Mouse (Mus musculus): ENCODE data around the gene Ociad1. TPM values are rescaled to one million over a fixed set of nuclear protein-coding genes. Genes with fewer than 3 reads are reported as not detected.

The Ociad1 gene
- polyA plus RNA-seq, 1 experiment from 2014 or later, result 163 TPM

DNA sequence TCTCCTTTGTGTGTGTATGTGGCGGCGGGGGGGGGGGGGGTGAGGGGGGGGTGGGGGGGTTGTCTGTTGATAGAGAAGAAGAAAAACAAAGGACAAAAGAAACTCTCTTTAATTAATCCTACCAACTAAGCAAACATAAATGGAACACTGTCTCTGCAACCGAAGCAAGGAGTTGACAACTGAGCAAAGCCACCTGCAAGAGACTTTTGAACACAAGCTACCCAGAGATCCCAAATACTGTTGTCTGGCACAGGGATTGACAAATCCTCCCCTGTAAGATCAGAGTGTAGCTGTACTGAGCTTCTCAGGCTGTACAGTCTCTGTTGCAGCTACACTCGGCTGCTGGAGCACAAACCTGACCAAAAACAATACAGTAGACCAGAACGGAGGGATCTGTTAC lies 28.5 kb upstream of the Ociad1 start:
- no peak overlapping the region for H3K27ac ChIP-seq
- no peaks in the 10 kb centered on the region for H3K4me1 ChIP-seq
- no peaks in the 10 kb centered on the region for H3K9me3 ChIP-seq
- no peak overlapping the region for H3K4me3 ChIP-seq
- WGBS, result 64% methylated on average over 5 of the region's 5 CpGs
- H3K36me3 ChIP-seq (replicated peaks), result no peaks in the 10 kb centered on the region
- DNase-seq (ENCODE audit: extremely low spot score, low spot score), result no peak
- no peaks in the 10 kb centered on the region for H3K27me3 ChIP-seq (ENCODE audit: poor library complexity, severe bottlenecking)

DNA sequence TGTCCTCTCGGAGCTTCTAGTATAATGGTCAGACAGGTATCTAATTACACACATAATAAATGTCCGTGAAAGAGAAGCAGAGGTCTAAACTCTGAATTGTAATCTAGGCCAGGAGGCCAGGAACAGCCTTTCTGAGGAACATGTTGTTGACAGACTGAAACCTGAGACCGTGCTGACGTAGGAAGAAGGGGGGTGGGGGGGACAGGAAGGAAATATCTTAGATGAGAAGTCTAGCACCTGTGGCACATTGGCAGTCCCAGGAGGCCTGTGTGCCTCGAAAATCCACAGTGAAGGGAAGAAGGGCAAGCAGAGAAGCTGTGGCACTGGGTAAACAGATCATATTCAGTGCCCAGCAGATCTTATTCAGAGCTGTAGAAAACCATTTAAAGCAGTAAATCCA lies 27.1 kb upstream of the Ociad1 start:
- H3K4me1 ChIP-seq, result no peaks in the 10 kb centered on the region
- no peaks in the 10 kb centered on the region for H3K36me3 ChIP-seq (replicated peaks)
- H3K27ac ChIP-seq, result no peak overlapping the region
- H3K27me3 ChIP-seq (ENCODE audit: poor library complexity, severe bottlenecking), result no peaks in the 10 kb centered on the region
- WGBS, result 68% methylated on average over 5 of the region's 5 CpGs
- no peak overlapping the region for H3K4me3 ChIP-seq
- no peaks in the 10 kb centered on the region for H3K9me3 ChIP-seq
- DNase-seq (ENCODE audit: extremely low spot score, low spot score), result no peak

DNA sequence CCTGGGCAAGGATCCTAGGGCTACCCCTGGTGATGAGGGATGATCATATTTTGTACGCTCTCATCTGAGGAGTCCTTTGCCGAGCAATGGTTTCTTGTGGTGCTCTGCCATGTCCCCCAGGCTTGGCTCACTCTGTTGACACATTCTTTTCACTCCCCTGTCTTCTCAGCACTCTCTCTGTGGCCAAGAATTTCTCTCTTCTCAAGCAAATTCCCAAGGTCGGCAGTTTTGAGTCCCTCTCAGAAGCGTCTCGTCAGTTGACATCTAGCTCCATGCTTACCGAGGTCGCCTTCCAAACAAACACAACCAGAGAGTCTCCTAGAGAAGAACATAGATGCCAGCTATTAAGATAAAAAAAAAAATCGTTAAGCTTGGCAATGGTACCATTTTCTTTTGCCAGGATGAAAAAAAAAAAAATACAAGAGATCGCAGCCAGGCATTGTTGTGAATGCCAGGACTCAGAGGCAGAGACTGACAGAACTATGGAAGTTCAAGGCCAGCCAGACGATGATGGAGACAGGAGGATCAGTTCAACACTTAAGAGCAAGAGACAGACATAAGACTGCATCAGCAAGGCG lies 23.9 kb upstream of the Ociad1 start:
- no peak overlapping the region for H3K27ac ChIP-seq
- no peaks in the 10 kb centered on the region for H3K9me3 ChIP-seq
- no peaks in the 10 kb centered on the region for H3K36me3 ChIP-seq (replicated peaks)
- DNase-seq (ENCODE audit: extremely low spot score, low spot score), result no peak
- H3K27me3 ChIP-seq (ENCODE audit: poor library complexity, severe bottlenecking), result no peaks in the 10 kb centered on the region
- peaks cover 11% of the 10 kb centered on the region for H3K4me1 ChIP-seq
- 88% methylated on average over 11 of the region's 11 CpGs for WGBS
- H3K4me3 ChIP-seq, result no peak overlapping the region

DNA sequence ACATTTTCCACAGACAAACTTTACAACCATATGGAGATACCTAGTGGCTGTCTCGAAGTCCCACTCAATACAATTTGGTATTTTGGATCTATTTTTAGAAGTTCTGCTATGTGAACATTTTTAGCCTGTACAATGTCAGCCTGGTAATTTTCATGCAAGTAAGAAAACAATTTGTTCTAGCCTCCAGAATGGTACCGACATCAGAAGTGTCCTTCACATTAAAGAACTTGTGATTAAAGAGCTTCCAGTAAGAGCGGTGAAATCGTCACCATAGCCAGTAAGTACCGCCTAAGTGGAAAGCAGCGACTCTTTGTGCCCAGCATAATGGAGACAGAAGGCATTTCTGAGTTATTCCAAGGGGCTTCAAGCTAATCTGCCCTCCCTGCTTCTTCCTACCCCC lies 22.0 kb upstream of the Ociad1 start:
- Histone ChIP-seq H3K9me3 (no peaks in the 10 kb centered on the region), H3K27ac (no peak overlapping the region), H3K4me1 (peaks cover 11% of the 10 kb centered on the region), H3K27me3 (ENCODE audit: poor library complexity, severe bottlenecking) (no peaks in the 10 kb centered on the region), H3K4me3 (no peak overlapping the region), H3K36me3 (replicated peaks) (no peaks in the 10 kb centered on the region)
- no peak for DNase-seq (ENCODE audit: extremely low spot score, low spot score)
- 86% methylated on average over 6 of the region's 6 CpGs for WGBS

DNA sequence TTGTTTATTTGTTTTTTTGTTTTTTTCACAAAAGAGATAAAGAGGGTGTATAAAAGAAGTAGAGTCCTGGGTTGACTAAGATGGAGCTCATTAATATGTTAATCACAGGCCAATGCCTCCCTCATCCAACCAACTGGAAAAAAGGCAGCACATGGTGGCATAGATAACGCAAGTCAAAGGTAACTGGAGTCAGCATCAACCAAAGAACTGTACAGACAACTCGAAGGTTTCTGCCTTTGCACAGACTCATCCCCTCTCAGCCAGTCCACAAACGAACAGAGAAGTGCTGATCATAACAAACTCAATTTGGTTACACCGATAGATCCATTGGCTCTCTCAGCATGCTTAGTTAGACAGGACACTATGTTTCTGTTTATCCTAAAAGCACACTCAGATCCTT lies 19.4 kb upstream of the Ociad1 start:
- H3K27me3 ChIP-seq (ENCODE audit: poor library complexity, severe bottlenecking), result no peaks in the 10 kb centered on the region
- no peaks in the 10 kb centered on the region for H3K9me3 ChIP-seq
- H3K36me3 ChIP-seq (replicated peaks), result no peaks in the 10 kb centered on the region
- H3K4me3 ChIP-seq, result no peak overlapping the region
- 77% methylated on average over 4 of the region's 4 CpGs for WGBS
- H3K27ac ChIP-seq, result no peak overlapping the region
- no peak for DNase-seq (ENCODE audit: extremely low spot score, low spot score)
- peaks cover 11% of the 10 kb centered on the region for H3K4me1 ChIP-seq

DNA sequence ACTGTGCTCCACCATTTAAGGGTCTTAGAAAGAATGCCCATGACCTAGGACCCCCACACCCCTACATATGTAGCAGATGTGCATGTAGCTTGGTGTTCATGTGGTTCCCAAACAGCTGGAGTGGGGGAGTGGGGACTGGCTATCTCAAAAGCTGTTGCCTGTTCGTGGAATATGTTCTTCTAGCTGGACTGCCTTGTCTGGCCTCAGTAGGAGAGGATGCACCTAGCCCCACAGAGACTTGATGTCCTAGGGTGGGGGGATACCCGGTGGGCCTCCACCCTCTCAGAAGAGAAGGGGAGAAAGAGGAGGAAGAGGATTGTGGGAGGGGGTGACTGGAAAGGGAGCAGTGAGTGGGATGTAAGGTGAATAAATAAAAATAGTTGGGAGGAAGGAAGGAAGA lies 17.6 kb upstream of the Ociad1 start:
- no peak for DNase-seq (ENCODE audit: extremely low spot score, low spot score)
- H3K4me3 ChIP-seq, result no peak overlapping the region
- H3K4me1 ChIP-seq, result peaks cover 19% of the 10 kb centered on the region
- no peaks in the 10 kb centered on the region for H3K9me3 ChIP-seq
- no peak overlapping the region for H3K27ac ChIP-seq
- no peaks in the 10 kb centered on the region for H3K27me3 ChIP-seq (ENCODE audit: poor library complexity, severe bottlenecking)
- 86% methylated on average over 2 of the region's 2 CpGs for WGBS
- H3K36me3 ChIP-seq (replicated peaks), result no peaks in the 10 kb centered on the region

DNA sequence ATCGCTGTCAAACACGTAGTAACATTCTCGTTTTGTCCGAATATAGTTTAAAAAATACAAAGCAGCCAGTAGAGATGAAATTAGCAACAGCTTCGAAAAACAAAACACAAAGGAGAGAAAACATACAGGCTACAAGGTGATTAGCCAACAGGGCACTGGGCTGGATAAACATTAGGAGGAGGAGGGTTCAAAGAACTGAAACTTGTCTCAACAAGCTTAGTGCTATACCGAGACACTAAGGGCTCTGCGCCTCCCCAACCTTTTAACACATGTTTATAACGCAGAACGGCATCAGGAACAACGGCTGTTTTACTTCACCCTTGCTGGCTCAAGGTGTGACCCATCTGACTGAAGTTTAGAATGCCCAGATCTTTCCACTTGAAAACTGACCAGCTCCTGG lies 13.4 kb upstream of the Ociad1 start:
- DNase-seq (ENCODE audit: extremely low spot score, low spot score), result no peak
- H3K4me1 ChIP-seq, result peaks cover 9% of the 10 kb centered on the region
- H3K9me3 ChIP-seq, result no peaks in the 10 kb centered on the region
- no peak overlapping the region for H3K4me3 ChIP-seq
- H3K36me3 ChIP-seq (replicated peaks), result no peaks in the 10 kb centered on the region
- 82% methylated on average over 10 of the region's 10 CpGs for WGBS
- no peaks in the 10 kb centered on the region for H3K27me3 ChIP-seq (ENCODE audit: poor library complexity, severe bottlenecking)
- H3K27ac ChIP-seq, result no peak overlapping the region

DNA sequence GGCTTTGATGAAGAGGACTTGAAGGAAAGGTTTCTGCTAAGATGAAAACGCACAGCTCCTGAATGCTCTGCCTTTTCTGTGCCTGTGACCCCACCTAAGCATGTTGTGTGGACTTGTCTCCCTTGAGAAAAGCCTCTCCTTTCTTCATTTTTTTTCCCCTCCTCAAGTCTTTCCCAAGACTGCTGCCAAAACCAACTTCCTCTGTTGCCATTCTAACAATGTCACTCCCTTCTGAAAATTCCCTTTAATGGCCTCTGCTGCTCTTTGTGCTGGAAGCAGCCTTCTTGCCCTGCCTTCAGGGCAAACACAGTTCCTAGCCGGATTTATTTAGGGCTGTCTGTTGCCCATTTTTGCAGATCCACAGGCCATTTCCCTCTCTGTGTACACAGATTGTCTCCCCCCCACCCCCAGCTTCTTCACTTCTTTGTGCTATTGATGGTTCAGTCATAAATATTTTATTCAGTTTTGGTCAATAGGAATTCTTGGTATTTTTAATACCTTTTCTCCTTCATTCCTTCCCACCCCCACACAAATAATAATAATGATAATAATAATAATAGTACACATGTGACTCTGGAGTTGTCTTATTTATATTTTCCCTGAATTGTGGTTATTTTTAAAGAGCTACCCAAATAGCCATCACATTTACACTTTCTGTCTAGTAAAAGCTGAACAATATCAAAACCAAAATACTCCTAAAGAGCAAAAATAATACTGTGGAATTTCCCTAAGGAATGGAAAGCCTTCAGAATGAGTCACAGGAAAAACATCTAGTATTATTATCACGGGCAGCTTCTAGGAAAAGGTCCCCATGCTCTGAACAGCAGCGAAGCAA lies 12.6 kb upstream of the Ociad1 start:
- 72% methylated on average over 4 of the region's 4 CpGs for WGBS
- H3K4me3 ChIP-seq, result no peak overlapping the region
- H3K4me1 ChIP-seq, result peaks cover 9% of the 10 kb centered on the region
- DNase-seq (ENCODE audit: extremely low spot score, low spot score), result no peak
- no peaks in the 10 kb centered on the region for H3K27me3 ChIP-seq (ENCODE audit: poor library complexity, severe bottlenecking)
- H3K36me3 ChIP-seq (replicated peaks), result no peaks in the 10 kb centered on the region
- no peaks in the 10 kb centered on the region for H3K9me3 ChIP-seq
- H3K27ac ChIP-seq, result peak overlapping the region; percentile 36; the same call in 1 of the 2 replicates

DNA sequence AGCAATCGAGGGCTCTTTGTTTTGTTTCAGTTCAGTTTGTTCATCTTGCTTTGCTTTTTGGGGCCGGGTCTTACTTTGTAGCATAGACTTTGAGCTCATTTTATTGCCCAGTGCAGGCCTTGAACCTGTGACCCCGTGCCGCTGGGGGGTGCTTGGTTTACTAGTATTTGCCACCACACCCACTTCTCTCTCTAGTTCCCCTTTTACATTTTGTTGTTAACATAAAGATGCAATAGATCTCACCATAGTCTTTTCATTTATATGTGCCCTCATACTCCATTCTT lies 12.1 kb upstream of the Ociad1 start:
- Histone ChIP-seq H3K27ac (no peak overlapping the region), H3K27me3 (ENCODE audit: poor library complexity, severe bottlenecking) (no peaks in the 10 kb centered on the region), H3K4me1 (peaks cover 9% of the 10 kb centered on the region), H3K36me3 (replicated peaks) (no peaks in the 10 kb centered on the region), H3K4me3 (no peak overlapping the region), H3K9me3 (no peaks in the 10 kb centered on the region)
- 83% methylated on average over 4 of the region's 4 CpGs for WGBS
- DNase-seq (ENCODE audit: extremely low spot score, low spot score), result no peak

DNA sequence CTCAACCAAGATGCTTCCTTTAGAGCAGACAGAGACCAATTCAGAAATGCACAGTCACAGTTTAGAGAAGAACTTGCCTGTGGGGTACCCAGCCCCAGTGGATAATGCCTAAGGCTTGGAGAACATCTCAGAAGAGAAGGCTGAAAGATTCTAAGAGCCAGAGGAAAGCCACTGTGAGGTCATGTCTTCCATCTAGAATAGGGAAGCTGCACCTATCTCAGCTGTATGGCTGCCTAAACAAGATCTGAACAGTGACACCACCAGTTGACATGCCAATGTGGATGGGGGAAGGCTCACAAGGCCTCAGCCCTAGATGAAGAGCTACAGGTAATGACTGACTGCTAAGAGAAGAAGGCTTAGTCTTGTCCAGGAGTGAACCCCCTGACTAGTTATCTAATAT lies 8.5 kb upstream of the Ociad1 start:
- H3K4me1 ChIP-seq, result peaks cover 9% of the 10 kb centered on the region
- H3K27me3 ChIP-seq (ENCODE audit: poor library complexity, severe bottlenecking), result no peaks in the 10 kb centered on the region
- H3K27ac ChIP-seq, result no peak overlapping the region
- no peaks in the 10 kb centered on the region for H3K9me3 ChIP-seq
- no peak for DNase-seq (ENCODE audit: extremely low spot score, low spot score)
- H3K36me3 ChIP-seq (replicated peaks), result no peaks in the 10 kb centered on the region
- H3K4me3 ChIP-seq, result no peak overlapping the region

DNA sequence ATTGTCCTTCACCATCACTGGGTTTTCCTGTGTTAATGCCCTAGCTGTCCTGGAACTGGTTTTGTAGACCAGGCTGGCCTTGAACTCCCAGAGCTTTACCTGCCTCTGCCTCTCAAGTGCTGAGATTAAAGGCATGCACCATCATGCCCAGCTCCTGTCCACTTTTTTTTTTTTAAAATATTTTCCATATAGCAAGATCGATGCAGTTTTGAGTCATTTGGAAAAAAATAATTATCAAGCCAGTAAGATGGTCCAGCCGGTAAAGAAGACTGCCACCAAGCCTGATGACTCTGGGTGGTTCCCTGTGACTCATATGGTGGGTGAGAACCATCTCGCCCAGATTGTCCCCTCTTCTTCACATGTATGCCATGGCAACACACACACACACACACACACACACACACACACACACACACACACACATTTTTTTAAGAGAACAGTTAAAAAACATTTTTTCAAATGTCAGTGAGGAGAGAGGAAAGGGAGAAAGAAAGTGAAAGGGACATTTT lies 7.1 kb upstream of the Ociad1 start:
- Histone ChIP-seq H3K36me3 (replicated peaks) (no peaks in the 10 kb centered on the region), H3K4me1 (no peaks in the 10 kb centered on the region), H3K9me3 (no peaks in the 10 kb centered on the region), H3K27ac (no peak overlapping the region), H3K27me3 (ENCODE audit: poor library complexity, severe bottlenecking) (no peaks in the 10 kb centered on the region), H3K4me3 (no peak overlapping the region)
- DNase-seq (ENCODE audit: extremely low spot score, low spot score), result no peak
- whole genome bisulfite sequencing, result 94% methylated on average over 3 of the region's 3 CpGs

DNA sequence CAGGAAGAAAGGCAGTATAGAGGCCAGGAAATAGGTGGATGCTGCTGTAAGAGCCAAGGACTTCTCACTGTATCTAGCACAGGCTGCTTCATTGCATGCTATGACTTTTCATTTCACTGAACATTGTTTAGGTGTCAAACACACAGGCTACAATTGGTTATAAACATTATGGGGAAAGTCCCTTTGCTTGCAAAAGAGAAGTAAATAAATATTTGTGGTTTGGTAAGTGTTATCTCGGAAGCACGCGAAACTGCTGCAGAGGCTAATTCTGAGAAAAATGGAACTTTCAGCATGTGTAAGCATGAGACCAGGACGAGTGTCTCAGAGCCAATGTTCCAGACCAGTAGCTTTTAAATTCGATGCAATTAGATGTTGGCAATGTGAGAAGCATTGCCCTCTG lies 6.0 kb upstream of the Ociad1 start:
- no peaks in the 10 kb centered on the region for H3K9me3 ChIP-seq
- no peaks in the 10 kb centered on the region for H3K36me3 ChIP-seq (replicated peaks)
- no peak overlapping the region for H3K27ac ChIP-seq
- H3K27me3 ChIP-seq (ENCODE audit: poor library complexity, severe bottlenecking), result no peaks in the 10 kb centered on the region
- H3K4me3 ChIP-seq, result no peak overlapping the region
- DNase-seq (ENCODE audit: extremely low spot score, low spot score), result no peak
- no peaks in the 10 kb centered on the region for H3K4me1 ChIP-seq
- WGBS, result 87% methylated on average over 5 of the region's 5 CpGs

DNA sequence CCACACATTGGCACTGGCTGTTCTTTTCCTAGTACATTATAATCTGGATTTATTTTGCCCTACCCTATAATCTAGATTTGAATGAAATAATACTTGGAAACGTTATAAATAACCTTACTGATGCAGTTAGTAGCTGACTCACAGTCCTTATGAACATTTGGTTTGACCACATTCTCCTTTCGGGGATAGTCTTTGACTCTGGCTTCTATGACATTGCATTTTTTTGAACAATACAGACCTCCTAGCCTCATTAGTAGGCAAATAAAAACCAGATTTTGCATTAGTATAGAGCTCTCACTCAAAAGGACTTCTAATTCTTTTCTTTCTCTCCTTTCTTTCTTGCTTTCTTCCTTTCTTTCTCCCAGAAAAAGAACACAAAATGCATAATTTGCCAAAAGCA lies 2.7 kb upstream of the Ociad1 start:
- H3K9me3 ChIP-seq, result no peaks in the 10 kb centered on the region
- WGBS, result 64% methylated on average over 2 of the region's 2 CpGs
- H3K36me3 ChIP-seq (replicated peaks), result peaks cover 6% of the 10 kb centered on the region
- H3K4me1 ChIP-seq, result peaks cover 20% of the 10 kb centered on the region
- H3K27me3 ChIP-seq (ENCODE audit: poor library complexity, severe bottlenecking), result no peaks in the 10 kb centered on the region
- DNase-seq (ENCODE audit: extremely low spot score, low spot score), result no peak
- no peak overlapping the region for H3K4me3 ChIP-seq
- H3K27ac ChIP-seq, result no peak overlapping the region

Measured in forebrain, embryonic 10.5 days (tissue).